Mouse (Mus musculus) thymus, postnatal 10 days (tissue): Measurements from ENCODE around the gene Myt1l.

Source experiments
- DNase-seq, 2 experiments: peaks; one replicate each; pipeline ENCODE4 v3.0.0; 2021; ENCODE audit warnings: low spot score in 2 of 2

Myt1l gene

GRCm38 (mm10) chr12:29655197-29655632, 127.0 kb downstream of the Myt1l start:
- DNase-seq = no peak

GRCm38 (mm10) chr12:29655673-29656072, 127.5 kb downstream of the Myt1l start:
- no peak for DNase-seq

- no peak for DNase-seq
These were observed 128.9 kb downstream of the Myt1l start for GRCm38 (mm10) chr12:29657061-29657460.

- DNase-seq = no peak
These were observed 129.7 kb downstream of the Myt1l start for GRCm38 (mm10) chr12:29657870-29658269.

- no peak for DNase-seq
These were observed 143.8 kb downstream of the Myt1l start for GRCm38 (mm10) chr12:29671984-29672383.

- DNase-seq = no peak
These were observed 147.6 kb downstream of the Myt1l start for GRCm38 (mm10) chr12:29675594-29676362.

- no peak for DNase-seq
These were observed 154.2 kb downstream of the Myt1l start for GRCm38 (mm10) chr12:29682384-29682783.

- DNase-seq = no peak
These were observed 154.8 kb downstream of the Myt1l start for GRCm38 (mm10) chr12:29682946-29683345.

- DNase-seq = no peak
These were observed 158.1 kb downstream of the Myt1l start for GRCm38 (mm10) chr12:29686241-29686640.

GRCm38 (mm10) chr12:29691566-29691965, 163.4 kb downstream of the Myt1l start:
- no peak for DNase-seq

GRCm38 (mm10) chr12:29695194-29695593, 167.0 kb downstream of the Myt1l start:
- no peak for DNase-seq

GRCm38 (mm10) chr12:29697526-29698500, 169.6 kb downstream of the Myt1l start:
- DNase-seq = no peak

GRCm38 (mm10) chr12:29698541-29698940, 170.4 kb downstream of the Myt1l start:
- no peak for DNase-seq

- no peak for DNase-seq
These were observed 170.8 kb downstream of the Myt1l start for GRCm38 (mm10) chr12:29698976-29699375.

GRCm38 (mm10) chr12:29699386-29699785, 171.2 kb downstream of the Myt1l start:
- DNase-seq = no peak

- DNase-seq = no peak
These were observed 171.8 kb downstream of the Myt1l start for GRCm38 (mm10) chr12:29700026-29700425.

GRCm38 (mm10) chr12:29701076-29701475, 172.9 kb downstream of the Myt1l start:
- DNase-seq = no peak

- DNase-seq = no peak
These were observed 173.6 kb downstream of the Myt1l start for GRCm38 (mm10) chr12:29701731-29702316.

GRCm38 (mm10) chr12:29702626-29703025, 174.4 kb downstream of the Myt1l start:
- no peak for DNase-seq

- no peak for DNase-seq
These were observed 175.4 kb downstream of the Myt1l start for GRCm38 (mm10) chr12:29703541-29703940.

GRCm38 (mm10) chr12:29707094-29707493, 178.9 kb downstream of the Myt1l start:
- no peak for DNase-seq

- DNase-seq = no peak
These were observed 180.0 kb downstream of the Myt1l start for GRCm38 (mm10) chr12:29708166-29708565.
